Mouse (Mus musculus): ENCODE measurements at regions not wholly inside any gene's neighbourhood (a gene's known extent, or its start where the extent isn't known, plus 50 kb on each side); places are given as distances from the start of the nearest gene placed in this dataset.

- Histone ChIP-seq H3K79me2 (ENCODE audit: control insufficient read depth, insufficient read depth, low read length) (no peaks in the 10 kb centered on the region), H3K9ac (ENCODE audit: low read depth, low read length) (no peak overlapping the region), H3K36me3 (ENCODE audit: control insufficient read depth, insufficient read depth, low read length) (no peaks in the 10 kb centered on the region), H3K4me1 (ENCODE audit: control insufficient read depth, insufficient read depth, low read length) (no peaks in the 10 kb centered on the region), H3K4me3 (ENCODE audit: insufficient read depth, low read depth, low read length) (no peak overlapping the region), H3K27ac (replicated peaks; ENCODE audit: insufficient read depth, low read depth, low read length) (no peak overlapping the region), H3K27me3 (ENCODE audit: control insufficient read depth, insufficient read depth, low read length) (no peaks in the 10 kb centered on the region)
- DNase-seq (ENCODE audit: extremely low read depth, low read depth, low spot score): no peak
- WGBS: 65% methylated on average over 9 of the region's 9 CpGs
- TF ChIP-seq POLR2A (IDR thresholded peaks at IDR 0.05; ENCODE audit: extremely low read depth, insufficient read depth, low read length): no peak
- TF ChIP-seq CTCF (IDR thresholded peaks at IDR 0.05; ENCODE audit: low read depth, low read length): no peak
These were observed 2292.7 kb upstream of the Gm7489 start for GRCm38 (mm10) chr15:51592069-51592435.

DNA sequence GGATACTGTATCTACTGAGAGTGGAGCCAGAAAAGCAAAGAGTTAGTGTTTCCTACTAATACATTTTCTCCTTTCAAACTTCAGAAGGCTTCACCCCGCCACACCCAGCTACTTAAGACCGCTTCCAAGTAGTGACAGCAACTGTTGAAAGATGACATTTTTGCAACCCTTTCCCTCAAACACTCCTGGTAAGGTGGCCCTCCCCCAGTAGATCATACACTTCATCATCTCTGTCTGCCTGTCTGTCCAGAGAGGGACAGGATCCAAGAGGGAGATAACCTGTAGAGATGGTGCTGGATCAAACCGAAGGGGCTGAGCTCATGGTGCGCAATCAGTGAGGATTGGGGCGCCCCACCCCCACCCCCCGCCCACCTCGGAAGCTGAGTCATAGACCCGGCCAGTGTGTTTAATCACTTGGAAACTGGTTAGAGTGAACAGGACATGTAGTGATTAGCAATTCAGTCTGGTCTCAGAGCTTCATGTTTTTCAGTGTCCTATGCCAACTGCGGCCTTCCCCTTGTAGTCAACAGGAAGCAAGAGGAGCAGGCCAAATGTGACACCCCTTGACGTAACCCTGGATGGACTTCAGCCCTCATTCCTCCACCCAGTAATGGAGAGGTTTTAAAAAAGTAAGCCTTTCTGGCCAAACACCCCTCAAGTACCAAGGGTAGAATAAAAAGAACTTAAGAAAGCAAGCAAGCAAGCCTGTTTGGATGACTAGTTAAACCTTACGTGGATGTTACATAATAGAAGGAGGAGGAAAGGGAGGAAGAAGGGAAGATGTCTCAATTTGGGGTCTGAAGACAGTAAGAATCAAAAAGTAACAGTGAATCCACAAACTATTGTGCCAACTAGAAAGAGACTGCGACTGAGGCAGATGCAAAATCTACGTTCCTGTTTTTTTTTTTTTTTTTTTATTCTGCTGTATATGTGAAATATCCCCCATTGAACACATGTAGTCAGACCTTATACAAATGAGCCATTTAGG lies 2291.9 kb upstream of the Gm7489 start:
- Histone ChIP-seq H3K4me1 (ENCODE audit: control insufficient read depth, insufficient read depth, low read length) (no peaks in the 10 kb centered on the region), H3K27ac (replicated peaks; ENCODE audit: insufficient read depth, low read depth, low read length) (no peak overlapping the region), H3K36me3 (ENCODE audit: control insufficient read depth, insufficient read depth, low read length) (no peaks in the 10 kb centered on the region), H3K9ac (ENCODE audit: low read depth, low read length) (no peak overlapping the region), H3K79me2 (ENCODE audit: control insufficient read depth, insufficient read depth, low read length) (no peaks in the 10 kb centered on the region), H3K4me3 (ENCODE audit: insufficient read depth, low read depth, low read length) (no peak overlapping the region), H3K27me3 (ENCODE audit: control insufficient read depth, insufficient read depth, low read length) (no peaks in the 10 kb centered on the region)
- TF ChIP-seq POLR2A (IDR thresholded peaks at IDR 0.05; ENCODE audit: extremely low read depth, insufficient read depth, low read length): no peak
- no peak for TF ChIP-seq CTCF (IDR thresholded peaks at IDR 0.05; ENCODE audit: low read depth, low read length)
- no peak for DNase-seq (ENCODE audit: extremely low read depth, low read depth, low spot score)
- WGBS: 75% methylated on average over 13 of the region's 13 CpGs

GRCm38 (mm10) chr15:51594060-51594459 lies 2290.6 kb upstream of the Gm7489 start:
- H3K79me2 ChIP-seq (ENCODE audit: control insufficient read depth, insufficient read depth, low read length): no peaks in the 10 kb centered on the region
- H3K9ac ChIP-seq (ENCODE audit: low read depth, low read length): no peak overlapping the region
- H3K4me3 ChIP-seq (ENCODE audit: insufficient read depth, low read depth, low read length): no peak overlapping the region
- no peak overlapping the region for H3K27ac ChIP-seq (replicated peaks; ENCODE audit: insufficient read depth, low read depth, low read length)
- DNase-seq (ENCODE audit: extremely low read depth, low read depth, low spot score): no peak
- H3K27me3 ChIP-seq (ENCODE audit: control insufficient read depth, insufficient read depth, low read length): no peaks in the 10 kb centered on the region
- H3K36me3 ChIP-seq (ENCODE audit: control insufficient read depth, insufficient read depth, low read length): no peaks in the 10 kb centered on the region
- no peaks in the 10 kb centered on the region for H3K4me1 ChIP-seq (ENCODE audit: control insufficient read depth, insufficient read depth, low read length)
- TF ChIP-seq POLR2A (IDR thresholded peaks at IDR 0.05; ENCODE audit: extremely low read depth, insufficient read depth, low read length): no peak
- TF ChIP-seq CTCF (IDR thresholded peaks at IDR 0.05; ENCODE audit: low read depth, low read length): no peak
- 43% methylated on average over 5 of the region's 5 CpGs for WGBS

- Histone ChIP-seq H3K79me2 (ENCODE audit: control insufficient read depth, insufficient read depth, low read length) (no peaks in the 10 kb centered on the region), H3K4me3 (ENCODE audit: insufficient read depth, low read depth, low read length) (no peak overlapping the region), H3K36me3 (ENCODE audit: control insufficient read depth, insufficient read depth, low read length) (no peaks in the 10 kb centered on the region), H3K27me3 (ENCODE audit: control insufficient read depth, insufficient read depth, low read length) (no peaks in the 10 kb centered on the region), H3K4me1 (ENCODE audit: control insufficient read depth, insufficient read depth, low read length) (no peaks in the 10 kb centered on the region), H3K27ac (replicated peaks; ENCODE audit: insufficient read depth, low read depth, low read length) (no peak overlapping the region), H3K9ac (ENCODE audit: low read depth, low read length) (no peak overlapping the region)
- 88% methylated on average over 1 of the region's 1 CpGs for WGBS
- peak; percentile 19 for DNase-seq (ENCODE audit: extremely low read depth, low read depth, low spot score)
- TF ChIP-seq POLR2A (IDR thresholded peaks at IDR 0.05; ENCODE audit: extremely low read depth, insufficient read depth, low read length) (no peak), CTCF (IDR thresholded peaks at IDR 0.05; ENCODE audit: low read depth, low read length) (peak; percentile 40)
These were observed 2289.1 kb upstream of the Gm7489 start for GRCm38 (mm10) chr15:51595655-51596054.

DNA sequence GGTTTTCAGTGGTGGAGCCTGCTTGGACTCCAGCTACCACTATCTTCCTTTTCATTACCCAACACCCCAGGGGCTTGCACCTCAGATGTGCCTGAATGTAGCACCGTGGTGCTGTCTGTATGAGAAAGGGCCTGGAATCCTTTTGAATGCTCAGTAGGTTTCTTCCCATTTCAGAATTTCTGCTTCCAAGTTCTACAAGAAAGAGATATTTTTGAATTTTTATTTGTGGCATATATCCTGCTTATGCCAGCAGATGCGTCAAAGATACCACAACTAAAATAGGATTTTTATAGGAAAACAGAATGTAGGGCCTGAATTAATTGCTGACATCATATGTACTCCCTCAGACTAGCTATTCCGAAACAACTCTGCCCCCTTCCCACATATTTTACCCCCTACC lies 2286.9 kb upstream of the Gm7489 start:
- H3K4me3 ChIP-seq (ENCODE audit: insufficient read depth, low read depth, low read length): no peak overlapping the region
- no peaks in the 10 kb centered on the region for H3K36me3 ChIP-seq (ENCODE audit: control insufficient read depth, insufficient read depth, low read length)
- H3K27ac ChIP-seq (replicated peaks; ENCODE audit: insufficient read depth, low read depth, low read length): no peak overlapping the region
- WGBS: 79% methylated on average over 3 of the region's 3 CpGs
- no peaks in the 10 kb centered on the region for H3K27me3 ChIP-seq (ENCODE audit: control insufficient read depth, insufficient read depth, low read length)
- DNase-seq (ENCODE audit: extremely low read depth, low read depth, low spot score): no peak
- H3K79me2 ChIP-seq (ENCODE audit: control insufficient read depth, insufficient read depth, low read length): no peaks in the 10 kb centered on the region
- TF ChIP-seq CTCF (IDR thresholded peaks at IDR 0.05; ENCODE audit: low read depth, low read length): no peak
- no peak for TF ChIP-seq POLR2A (IDR thresholded peaks at IDR 0.05; ENCODE audit: extremely low read depth, insufficient read depth, low read length)
- H3K9ac ChIP-seq (ENCODE audit: low read depth, low read length): no peak overlapping the region
- H3K4me1 ChIP-seq (ENCODE audit: control insufficient read depth, insufficient read depth, low read length): no peaks in the 10 kb centered on the region
